Mouse (Mus musculus) olfactory bulb, adult 2 months (tissue): ENCODE measurements around the gene Ttc28.

Experiments used
- CTCF ChIP-seq: fragments of 200-500 bp; IDR thresholded peaks from 2 replicates; pipeline ENCODE4 v1.5.1; 2012; ENCODE audit warnings: low read depth, mild to moderate bottlenecking, low read length, moderate library complexity; ENCODE audit not compliant: insufficient read depth
- POLR2A ChIP-seq: fragments of 200-500 bp; IDR thresholded peaks from 2 replicates; pipeline ENCODE4 v1.6.1; 2012; ENCODE audit warnings: mild to moderate bottlenecking, low read depth, low read length, moderate library complexity; ENCODE audit not compliant: insufficient read depth

DNA sequence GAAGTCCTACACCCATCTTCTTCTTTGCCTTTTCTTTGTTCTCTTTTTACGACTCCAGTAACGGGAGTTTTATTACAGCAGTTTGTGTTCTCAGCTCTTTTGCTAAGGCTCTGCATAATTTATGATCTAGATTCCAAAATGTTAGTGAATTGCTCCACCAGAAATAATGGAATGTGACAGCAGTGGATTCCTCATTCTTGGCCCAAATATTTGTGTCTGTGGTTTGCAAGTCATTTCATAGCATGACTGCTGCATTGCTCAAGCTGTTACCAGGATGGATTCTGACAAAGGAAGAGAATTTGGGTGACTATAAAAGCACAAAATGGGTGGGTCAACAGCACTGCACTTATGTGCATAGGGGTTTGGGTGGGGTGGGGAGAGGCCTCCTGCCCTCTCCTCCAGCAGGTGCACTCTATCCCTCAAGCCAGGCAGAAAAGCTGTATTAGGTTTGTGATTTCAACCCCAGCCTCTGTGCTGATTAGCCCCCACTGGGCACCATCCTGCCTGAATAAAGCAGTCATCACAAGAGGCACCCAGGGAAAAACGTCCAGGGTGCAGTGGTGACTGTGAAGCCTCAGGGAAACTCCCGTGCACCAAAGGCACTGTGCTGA lies 325.5 kb downstream of the Ttc28 start:
- TF ChIP-seq POLR2A (no peak), CTCF (no peak)
